Mouse (Mus musculus): ENCODE results near the gene Fam187b.

DNA sequence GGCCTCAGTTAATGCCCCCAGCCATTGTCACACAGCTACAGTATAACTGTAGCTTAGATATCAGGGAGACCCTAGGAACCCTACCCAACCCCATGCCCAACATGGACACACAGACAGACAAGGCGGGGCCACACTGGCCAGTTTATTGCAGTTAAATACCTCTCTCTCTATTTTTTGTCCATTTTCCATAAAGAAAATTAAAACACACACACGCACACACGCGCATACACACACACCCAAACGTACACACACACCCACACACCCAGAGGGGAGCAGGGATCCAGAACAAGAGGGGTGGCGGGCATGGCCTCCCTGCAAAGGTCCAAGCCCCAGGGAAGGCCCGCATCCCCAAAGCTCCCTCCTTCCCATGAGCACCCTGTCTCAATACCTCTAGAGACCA lies 27.7 kb upstream of the Fam187b start:
- TF ChIP-seq POLR2A (IDR thresholded peaks at IDR 0.05; ENCODE audit: control insufficient read depth, low read depth, low read length) = no peak
- TF ChIP-seq CTCF (IDR thresholded peaks at IDR 0.05; ENCODE audit: control insufficient read depth, insufficient read depth, insufficient replicate concordance, low read depth, low read length) = no peak

All from testis, adult 2 months (tissue).